Mouse (Mus musculus) CD4-positive naive resting alpha-beta T cell, adult 57 days (primary cell): ENCODE measurements around the gene Ogfod1. TPM values are rescaled to one million over a fixed set of nuclear protein-coding genes. Genes with fewer than 3 reads are reported as not detected.

Experiments
- total RNA-seq: library from RNA; stranded (reverse); gene quantifications from one replicate; pipeline ENCODE4 v1.2.4, GENCODE M21; 2023

Gene Ogfod1
- 23.1 TPM for total RNA-seq

DNA sequence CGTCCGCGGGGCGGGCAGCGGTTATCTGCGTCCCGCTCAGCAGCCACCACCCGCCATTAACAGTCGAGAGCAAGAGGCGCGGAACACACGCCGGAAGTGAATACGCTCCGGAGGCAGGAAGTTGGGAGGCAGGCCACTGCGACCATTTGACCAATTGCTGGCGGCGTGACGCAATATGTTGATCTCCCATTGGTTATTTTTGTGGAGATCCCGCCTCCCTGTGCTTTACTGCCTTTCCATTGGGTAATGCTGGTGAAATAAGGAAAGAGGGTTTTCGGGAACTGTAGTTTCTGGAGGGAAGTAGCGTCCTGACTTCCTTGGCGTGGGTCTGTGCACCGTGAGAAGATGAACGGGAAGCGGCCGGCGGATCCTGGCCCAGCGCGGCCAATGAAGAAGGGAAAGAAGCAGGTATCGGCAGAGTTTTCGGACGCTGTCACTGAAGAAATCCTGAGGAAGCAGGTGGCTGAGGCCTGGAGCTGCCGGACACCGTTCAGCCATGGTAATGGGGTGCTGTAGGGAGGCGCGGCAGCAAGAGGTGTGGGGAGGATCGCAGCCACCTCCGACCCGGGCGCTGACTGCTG, at the start of gene Ogfod1, which contains the start of gene Nudt21:
Gene Ogfod1 (plus strand): TSS at position 255 of the 581 bp plus-strand sequence.
Gene Nudt21 (minus strand): TSS at position 88 of the 581 bp plus-strand sequence.

DNA sequence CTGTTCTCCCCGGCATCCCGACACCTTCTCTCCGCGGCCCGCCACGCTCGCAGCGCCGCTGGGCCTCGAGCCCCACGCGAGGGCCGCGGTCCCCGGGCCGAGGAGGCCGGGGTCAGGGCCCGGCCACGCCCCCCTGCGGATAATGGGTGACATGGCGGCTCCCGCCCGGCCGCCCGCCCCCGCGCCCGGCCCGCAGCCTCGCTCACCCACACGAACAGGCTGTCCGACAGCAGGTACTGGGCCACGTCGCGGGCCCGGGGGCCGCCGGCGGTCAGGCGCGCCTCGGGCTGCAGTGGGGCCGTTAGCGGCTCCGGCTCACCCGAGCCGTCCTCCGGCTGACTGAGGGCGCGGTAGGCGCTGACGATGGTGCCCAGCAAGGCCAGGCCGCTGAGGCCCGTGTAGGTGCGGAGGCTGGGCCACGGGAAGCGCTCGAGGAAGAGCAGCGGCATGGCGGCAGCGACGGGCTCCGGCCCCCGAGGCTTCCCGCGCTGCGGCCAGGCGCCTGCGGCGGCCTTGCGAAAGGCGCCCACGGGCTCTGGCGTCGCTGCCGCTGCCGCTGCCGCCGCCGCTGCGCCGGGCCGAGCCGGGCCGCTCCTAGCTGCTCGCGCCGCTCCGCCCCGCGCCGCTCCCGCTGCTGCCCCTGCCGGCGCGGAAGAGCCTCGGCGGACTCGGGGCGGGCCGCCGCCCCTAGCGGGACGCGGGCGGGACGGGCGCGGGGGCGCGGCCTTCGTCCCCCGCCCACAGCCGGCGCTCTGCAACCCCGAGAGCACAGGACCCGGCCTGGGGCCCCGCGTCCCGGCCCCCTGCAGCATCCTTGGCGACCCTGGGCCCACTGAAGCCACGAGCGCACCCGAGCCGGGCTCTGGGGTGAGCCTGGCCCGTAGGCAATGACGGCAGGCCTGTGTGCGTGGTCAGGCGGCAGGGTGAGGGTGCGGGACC, 24.7 kb upstream of the Ogfod1 start, which contains the start of gene Amfr:
Gene Amfr (minus strand): TSS at position 830 of the 939 bp plus-strand sequence.

DNA sequence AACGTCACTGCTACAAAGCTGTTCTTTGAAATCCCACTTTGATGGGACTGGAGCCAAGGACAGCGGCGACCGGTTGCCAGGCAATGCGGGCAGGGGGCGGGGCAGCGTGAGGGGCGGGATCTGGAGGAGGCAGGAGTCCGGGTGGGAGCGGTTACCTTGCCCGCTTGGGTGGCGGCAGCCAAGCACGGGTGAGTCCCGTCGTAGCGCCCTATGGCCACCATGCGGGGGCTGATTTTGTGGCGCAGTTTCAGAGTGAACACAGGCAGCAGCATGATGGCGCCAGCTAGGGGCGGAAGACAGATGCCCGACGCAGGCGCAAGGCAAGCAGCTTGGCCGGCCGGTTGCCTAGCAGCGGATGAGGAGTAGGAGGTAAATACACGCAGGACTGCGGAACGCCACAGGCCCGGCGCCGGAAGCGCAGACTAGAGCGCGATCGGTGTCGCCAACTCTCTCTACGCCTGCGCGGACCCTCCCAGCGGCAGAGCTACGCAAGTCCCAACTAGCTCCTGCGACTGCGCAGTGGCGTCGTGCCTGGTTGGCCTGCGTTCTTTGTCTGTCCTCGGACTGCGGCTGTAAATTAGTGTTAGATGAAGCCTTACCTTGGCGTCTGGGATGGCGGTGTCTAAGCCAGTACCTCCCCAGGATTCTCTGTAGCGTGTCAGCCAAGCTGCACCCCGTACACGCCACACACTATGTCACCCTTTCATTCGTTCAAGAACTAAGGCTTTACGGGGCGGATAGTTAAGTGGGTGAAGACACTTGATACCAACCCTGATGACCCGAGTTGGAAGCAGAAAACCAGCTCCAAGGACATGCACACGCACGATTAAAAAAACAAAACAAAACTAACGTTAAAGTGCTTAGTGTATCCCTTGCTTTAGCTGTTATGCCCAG, 61.3 kb downstream of the Ogfod1 start, which contains the start of gene Bbs2:
Gene Bbs2 (minus strand): TSS at position 848 of the 894 bp plus-strand sequence.

Other genes with a start within 250 kb of the Ogfod1 start
- 1.6 TPM for gene Gnao1, start 227.2 kb upstream of the Ogfod1 start, total RNA-seq
- 61.8 TPM for gene Amfr, start 24.4 kb upstream of the Ogfod1 start, total RNA-seq
- gene Nudt21, start 167 bp upstream of the Ogfod1 start, total RNA-seq = 64.8 TPM
- 12.1 TPM for gene Bbs2, start 61.7 kb downstream of the Ogfod1 start, total RNA-seq
- not detected for gene Mt4, start 100.0 kb downstream of the Ogfod1 start, total RNA-seq
- not detected for gene Mt3, start 115.4 kb downstream of the Ogfod1 start, total RNA-seq
- gene Mt2, start 135.5 kb downstream of the Ogfod1 start, total RNA-seq = not detected
- gene Mt1, start 141.9 kb downstream of the Ogfod1 start, total RNA-seq = 1.6 TPM
- gene Nup93, start 177.4 kb downstream of the Ogfod1 start, total RNA-seq = 27.0 TPM